Mouse (Mus musculus) liver, postnatal 0 days (tissue): Measurements from ENCODE around the gene Cntn5. TPM values are rescaled to one million over a fixed set of nuclear protein-coding genes. Genes with fewer than 3 reads are reported as not detected.

Source experiments
- ATAC-seq: fragments of 200-750 bp; cut with Nextera tagmentation; 2 replicates; pipeline ENCODE4 v1.8.0; 2017; ENCODE audit warnings: mild to moderate bottlenecking, moderate library complexity
- DNase-seq: peaks from one replicate; pipeline ENCODE4 v3.0.0-alpha.2; 2016
- H3K27ac ChIP-seq: fragments of 300-500 bp; sonication (generic); 2 replicates; pipeline ENCODE4 v1.5.1; 2014; ENCODE audit warnings: antibody characterized with exemption, moderate library complexity, mild to moderate bottlenecking, low read depth
- H3K27me3 ChIP-seq: fragments of 300-500 bp; sonication (generic); 2 replicates; pipeline ENCODE4 v1.6.1; 2014; ENCODE audit warnings: low read length, control low read depth, mixed read lengths; ENCODE audit not compliant: insufficient read depth
- H3K36me3 ChIP-seq: fragments of 300-500 bp; sonication (generic); replicated peaks from 2 replicates; pipeline ENCODE4 v1.6.1; 2014; ENCODE audit warnings: mild to moderate bottlenecking, control low read depth, low read length, moderate library complexity, mixed read lengths; ENCODE audit not compliant: insufficient read depth
- H3K4me1 ChIP-seq: fragments of 300-500 bp; sonication (generic); 2 replicates; pipeline ENCODE4 v1.6.1; 2014; ENCODE audit warnings: antibody characterized with exemption, mild to moderate bottlenecking, control low read depth; ENCODE audit not compliant: insufficient read depth
- H3K4me2 ChIP-seq: fragments of 300-500 bp; sonication (generic); 2 replicates; pipeline ENCODE4 v1.6.1; 2014; ENCODE audit warnings: low read depth, mild to moderate bottlenecking, low read length, moderate library complexity, mixed read lengths
- H3K4me3 ChIP-seq: fragments of 300-500 bp; sonication (generic); 2 replicates; pipeline ENCODE4 v1.5.1; 2014; ENCODE audit warnings: low read depth, low read length
- H3K9ac ChIP-seq: fragments of 300-500 bp; sonication (generic); replicated peaks from 2 replicates; pipeline ENCODE4 v1.6.1; 2014; ENCODE audit warnings: mild to moderate bottlenecking, moderate library complexity
- H3K9me3 ChIP-seq: fragments of 300-500 bp; sonication (generic); 2 replicates; pipeline ENCODE4 v1.6.1; 2016; ENCODE audit warnings: mild to moderate bottlenecking, control low read depth, low read length, mixed read lengths
- CTCF ChIP-seq: sonication (generic); IDR thresholded peaks from 2 replicates; pipeline ENCODE4 v1.5.1; 2016; ENCODE audit warnings: antibody characterized with exemption, low read depth
- EP300 ChIP-seq: IDR thresholded peaks from 2 replicates; pipeline ENCODE4 v1.6.1; 2016; ENCODE audit warnings: antibody characterized with exemption, low read depth, mild to moderate bottlenecking
- WGBS: fragments of 180-500 bp; shearing (Covaris S2); extraction: QIAGEN DNeasy Blood & Tissue Kit; methylation state at CpG from one replicate; pipeline ENCODE4 v1.1.7; 2014; ENCODE audit not compliant: insufficient replicate concordance; 5-methylcytosine and 5-hydroxymethylcytosine counted together
- polyA plus RNA-seq: library from polyadenylated mRNA; unstranded; fragments of >200 nt; fragmentation: Nextera tagmentation; extraction: Ambion mirVana; gene quantifications from 2 replicates; pipeline ENCODE4 v1.2.1, GENCODE M21; 2015

The Cntn5 gene
- polyA plus RNA-seq, 1 experiment from 2014 or later = not detected

- DNase-seq (no peak), ATAC-seq (no peak)
- Histone ChIP-seq H3K9me3 (no peaks in the 10 kb centered on the region), H3K36me3 (no peaks in the 10 kb centered on the region), H3K4me2 (no peak overlapping the region), H3K27me3 (no peaks in the 10 kb centered on the region), H3K27ac (no peak overlapping the region), H3K4me3 (no peak overlapping the region), H3K4me1 (no peaks in the 10 kb centered on the region), H3K9ac (no peak overlapping the region)
- no peak for TF ChIP-seq CTCF
- no peak for TF ChIP-seq EP300
- WGBS = 69% methylated on average over 2 of the region's 2 CpGs
Observed at GRCm38 (mm10) chr9:10531087-10531486, 373.5 kb downstream of the Cntn5 start.

- no peaks in the 10 kb centered on the region for H3K9me3 ChIP-seq
- H3K4me2 ChIP-seq = no peak overlapping the region
- no peak overlapping the region for H3K4me3 ChIP-seq
- H3K36me3 ChIP-seq = no peaks in the 10 kb centered on the region
- ATAC-seq (no peak), DNase-seq (no peak)
- H3K27ac ChIP-seq = no peak overlapping the region
- H3K27me3 ChIP-seq = no peaks in the 10 kb centered on the region
- WGBS = 73% methylated on average over 4 of the region's 4 CpGs
- no peaks in the 10 kb centered on the region for H3K4me1 ChIP-seq
- H3K9ac ChIP-seq = no peak overlapping the region
- TF ChIP-seq CTCF (no peak), EP300 (no peak)
Observed at GRCm38 (mm10) chr9:10529528-10529927, 375.0 kb downstream of the Cntn5 start.

DNA sequence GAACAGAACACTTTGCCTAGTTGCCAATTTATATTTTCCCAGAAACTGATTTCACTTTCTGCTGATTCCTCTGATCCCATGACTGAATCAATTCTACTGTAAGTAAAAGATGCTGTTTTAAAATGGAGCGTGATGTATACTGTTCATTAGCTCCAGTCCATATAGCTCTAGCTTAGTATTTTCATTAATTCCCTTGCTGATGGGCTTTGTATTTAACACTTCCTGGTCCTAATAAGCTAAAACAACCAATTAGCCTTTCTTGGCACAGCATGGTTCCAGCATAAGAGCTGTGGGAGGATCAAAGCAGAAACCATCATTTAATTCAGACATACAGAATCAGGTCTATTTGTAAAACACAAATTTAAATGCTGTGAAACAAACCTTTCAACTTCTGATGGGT is 375.5 kb downstream of the Cntn5 start:
- H3K4me2 ChIP-seq = no peak overlapping the region
- H3K9ac ChIP-seq = no peak overlapping the region
- DNase-seq = no peak
- no peak overlapping the region for H3K27ac ChIP-seq
- no peaks in the 10 kb centered on the region for H3K9me3 ChIP-seq
- H3K27me3 ChIP-seq = no peaks in the 10 kb centered on the region
- 72% methylated on average over 1 of the region's 1 CpGs for WGBS
- H3K4me1 ChIP-seq = no peaks in the 10 kb centered on the region
- TF ChIP-seq CTCF (no peak), EP300 (no peak)
- no peaks in the 10 kb centered on the region for H3K36me3 ChIP-seq
- ATAC-seq = no peak
- H3K4me3 ChIP-seq = no peak overlapping the region

DNA sequence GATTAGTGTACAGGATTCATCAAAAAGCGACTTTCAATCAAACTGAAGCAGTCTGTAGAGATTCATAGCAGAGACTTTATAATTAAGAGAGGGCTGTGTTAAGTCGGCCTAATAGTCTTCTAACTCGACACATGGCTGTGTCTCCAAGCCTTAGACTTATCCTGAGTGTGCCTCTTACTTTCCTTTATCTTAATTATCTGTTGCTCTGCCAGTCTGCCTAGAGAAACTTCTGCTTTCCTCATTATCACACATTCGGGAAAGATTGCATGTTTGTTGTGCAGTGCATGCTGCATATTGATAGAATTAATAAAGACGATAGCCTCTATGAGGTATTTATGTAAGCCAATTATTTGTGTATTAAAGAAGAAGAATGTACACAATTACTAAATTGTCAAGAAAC is 375.9 kb downstream of the Cntn5 start:
- no peaks in the 10 kb centered on the region for H3K27me3 ChIP-seq
- no peak overlapping the region for H3K4me3 ChIP-seq
- no peaks in the 10 kb centered on the region for H3K9me3 ChIP-seq
- ATAC-seq = no peak
- H3K9ac ChIP-seq = no peak overlapping the region
- TF ChIP-seq EP300 (no peak), CTCF (no peak)
- 69% methylated on average over 5 of the region's 5 CpGs for WGBS
- no peaks in the 10 kb centered on the region for H3K36me3 ChIP-seq
- H3K4me2 ChIP-seq = no peak overlapping the region
- no peak overlapping the region for H3K27ac ChIP-seq
- DNase-seq = no peak
- H3K4me1 ChIP-seq = no peaks in the 10 kb centered on the region

- H3K27me3 ChIP-seq = no peaks in the 10 kb centered on the region
- H3K36me3 ChIP-seq = no peaks in the 10 kb centered on the region
- no peak overlapping the region for H3K4me2 ChIP-seq
- DNase-seq (no peak), ATAC-seq (no peak)
- no peak overlapping the region for H3K4me3 ChIP-seq
- H3K27ac ChIP-seq = no peak overlapping the region
- H3K4me1 ChIP-seq = no peaks in the 10 kb centered on the region
- TF ChIP-seq EP300 = no peak
- TF ChIP-seq CTCF = no peak
- 71% methylated on average over 7 of the region's 7 CpGs for WGBS
- H3K9me3 ChIP-seq = no peaks in the 10 kb centered on the region
- no peak overlapping the region for H3K9ac ChIP-seq
Observed at GRCm38 (mm10) chr9:10525915-10526667, 378.5 kb downstream of the Cntn5 start.

DNA sequence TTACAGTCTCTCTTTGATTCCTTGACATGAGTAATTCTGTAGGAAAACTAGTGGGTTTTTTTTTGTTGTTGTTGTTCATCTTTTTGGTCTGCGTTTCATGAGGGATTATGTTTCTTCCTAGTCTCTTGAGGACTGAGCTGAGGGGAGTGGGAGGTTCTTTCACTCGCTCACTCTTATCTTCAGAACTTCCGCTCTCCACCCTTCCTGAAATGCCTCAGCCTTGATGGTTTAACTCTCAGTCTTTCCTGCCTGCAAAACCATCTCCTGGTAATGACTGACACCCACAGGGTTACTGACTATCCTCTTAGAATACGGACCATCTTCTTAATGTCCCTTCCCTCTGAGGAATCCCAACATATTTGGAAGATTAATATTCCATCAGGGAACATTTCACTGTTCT is 382.0 kb downstream of the Cntn5 start:
- Histone ChIP-seq H3K9me3 (no peaks in the 10 kb centered on the region), H3K27ac (no peak overlapping the region), H3K9ac (no peak overlapping the region), H3K4me2 (no peak overlapping the region), H3K36me3 (no peaks in the 10 kb centered on the region), H3K4me3 (no peak overlapping the region), H3K27me3 (no peaks in the 10 kb centered on the region), H3K4me1 (no peaks in the 10 kb centered on the region)
- no peak for TF ChIP-seq CTCF
- TF ChIP-seq EP300 = no peak
- no peak for DNase-seq
- no peak for ATAC-seq
- WGBS = 39% methylated on average over 4 of the region's 4 CpGs
